Mouse (Mus musculus) CH12.LX (cell line): ENCODE measurements around the gene Trp53i13. TPM values are rescaled to one million over a fixed set of nuclear protein-coding genes. Genes with fewer than 3 reads are reported as not detected.

Source experiments
- DNase-seq: peaks from one replicate; pipeline ENCODE4 v3.0.0-alpha.2; 2013; ENCODE audit errors: extremely low read depth
- H3K27ac ChIP-seq: 2 replicates; pipeline ENCODE4 v1.5.1; 2012; ENCODE audit warnings: low read depth, mild to moderate bottlenecking, control low read depth, moderate library complexity; ENCODE audit not compliant: insufficient read depth
- H3K27me3 ChIP-seq: replicated peaks from 2 replicates; pipeline ENCODE3; 2012; ENCODE audit warnings: inconsistent platforms
- H3K36me3 ChIP-seq, 2 experiments: replicated peaks in 1 of 2; 2 replicates each; pipeline versions ENCODE3 to v1.6.1; 2012; ENCODE audit warnings: inconsistent platforms in 1 of 2, low read length in 1 of 2, mild to moderate bottlenecking in 1 of 2, mixed read lengths in 1 of 2, moderate library complexity in 1 of 2; ENCODE audit not compliant: control insufficient read depth in 1 of 2, insufficient read depth in 1 of 2
- H3K4me1 ChIP-seq, 2 experiments: 2 replicates each; pipeline ENCODE4 v1.6.1; 2012; ENCODE audit warnings: inconsistent platforms in 1 of 2, moderate library complexity in 1 of 2; ENCODE audit not compliant: insufficient read depth in 2 of 2, control insufficient read depth in 1 of 2
- H3K4me2 ChIP-seq: 2 replicates; pipeline ENCODE4 v1.6.1; 2012; ENCODE audit warnings: low read depth, mild to moderate bottlenecking, control low read depth; ENCODE audit not compliant: poor library complexity, insufficient read depth, severe bottlenecking
- H3K4me3 ChIP-seq, 3 experiments: fragments of 150-350 bp in 1 of 3; sonication (generic) in 1 of 3; replicated peaks in 1 of 3; 2 replicates each; pipeline versions ENCODE3 to v1.5.1; 2011 to 2012; ENCODE audit warnings: low read depth in 2 of 3, low read length in 2 of 3, mild to moderate bottlenecking in 2 of 3, moderate library complexity in 2 of 3, control low read depth in 1 of 3, improper control_type of control experiment in 1 of 3, inconsistent platforms in 1 of 3, mixed read lengths in 1 of 3; ENCODE audit not compliant: poor library complexity in 1 of 3
- H3K79me2 ChIP-seq: replicated peaks from 2 replicates; pipeline ENCODE4 v1.6.1; 2012; ENCODE audit warnings: mild to moderate bottlenecking, moderate library complexity; ENCODE audit not compliant: control insufficient read depth, poor library complexity, insufficient read depth, severe bottlenecking; ENCODE audit errors: extremely low read depth
- H3K9ac ChIP-seq: 2 replicates; pipeline ENCODE4 v1.6.1; 2012; ENCODE audit warnings: low read depth, mild to moderate bottlenecking, control low read depth, moderate library complexity; ENCODE audit not compliant: insufficient read depth
- H3K9me3 ChIP-seq: replicated peaks from 2 replicates; pipeline ENCODE3; 2012; ENCODE audit warnings: low read length, inconsistent platforms, mixed read lengths
- CHD2 ChIP-seq: IDR thresholded peaks from 2 replicates; pipeline ENCODE4 v1.6.1; 2011; ENCODE audit warnings: low read length, improper control_type of control experiment
- CTCF ChIP-seq, 2 experiments: IDR thresholded peaks in 1 of 2; conservative IDR thresholded peaks in 1 of 2; 2 replicates each; pipeline ENCODE4 v1.5.1; 2011 to 2012; ENCODE audit warnings: low read depth in 2 of 2, low read length in 2 of 2, improper control_type of control experiment in 1 of 2, inconsistent platforms in 1 of 2, mild to moderate bottlenecking in 1 of 2, moderate library complexity in 1 of 2
- E2F4 ChIP-seq: IDR thresholded peaks from 2 replicates; pipeline ENCODE4 v1.6.1; 2011; ENCODE audit warnings: low read depth, low read length, improper control_type of control experiment; ENCODE audit not compliant: insufficient replicate concordance
- ELF1 ChIP-seq: IDR thresholded peaks from 2 replicates; pipeline ENCODE4 v1.6.1; 2014; ENCODE audit warnings: low read depth, mild to moderate bottlenecking, inconsistent platforms, low read length, improper control_type of control experiment
- EP300 ChIP-seq: IDR thresholded peaks from 2 replicates; pipeline ENCODE4 v1.6.1; 2011; ENCODE audit warnings: low read length, improper control_type of control experiment
- GABPA ChIP-seq: IDR thresholded peaks from 2 replicates; pipeline ENCODE4 v1.6.1; 2012; ENCODE audit warnings: low read depth, low read length, improper control_type of control experiment, inconsistent platforms; ENCODE audit not compliant: insufficient replicate concordance
- HCFC1 ChIP-seq: IDR thresholded peaks from 2 replicates; pipeline ENCODE4 v1.6.1; 2012; ENCODE audit warnings: low read depth, mild to moderate bottlenecking, inconsistent platforms, low read length, improper control_type of control experiment
- IRF4 ChIP-seq: IDR thresholded peaks from 2 replicates; pipeline ENCODE4 v1.6.1; 2014; ENCODE audit warnings: low read depth, mild to moderate bottlenecking, inconsistent platforms, low read length, improper control_type of control experiment
- JUN ChIP-seq: IDR thresholded peaks from 2 replicates; pipeline ENCODE4 v1.6.1; 2011; ENCODE audit warnings: low read depth, mild to moderate bottlenecking, low read length, improper control_type of control experiment, moderate library complexity; ENCODE audit not compliant: insufficient read depth
- MAZ ChIP-seq: IDR thresholded peaks from 2 replicates; pipeline ENCODE4 v1.6.1; 2012; ENCODE audit warnings: low read depth, mild to moderate bottlenecking, inconsistent platforms, low read length, improper control_type of control experiment, moderate library complexity
- MEF2A ChIP-seq: IDR thresholded peaks from 2 replicates; pipeline ENCODE4 v1.6.1; 2014; ENCODE audit warnings: low read depth, mild to moderate bottlenecking, inconsistent platforms, low read length, improper control_type of control experiment, borderline replicate concordance
- MXI1 ChIP-seq: IDR thresholded peaks from 2 replicates; pipeline ENCODE4 v1.6.1; 2011; ENCODE audit warnings: mild to moderate bottlenecking, low read depth, low read length, improper control_type of control experiment
- PAX5 ChIP-seq: IDR thresholded peaks from 2 replicates; pipeline ENCODE4 v1.6.1; 2012; ENCODE audit warnings: low read length, inconsistent platforms, mixed read lengths
- POLR2AphosphoS2 ChIP-seq: IDR thresholded peaks from 2 replicates; pipeline ENCODE4 v1.6.1; 2011; ENCODE audit warnings: low read depth, low read length, improper control_type of control experiment
- RAD21 ChIP-seq: IDR thresholded peaks from 2 replicates; pipeline ENCODE4 v1.6.1; 2011; ENCODE audit warnings: low read depth, mild to moderate bottlenecking, low read length, improper control_type of control experiment, moderate library complexity
- SIN3A ChIP-seq: IDR thresholded peaks from 2 replicates; pipeline ENCODE4 v1.6.1; 2012; ENCODE audit warnings: low read length, improper control_type of control experiment, inconsistent platforms
- SMC3 ChIP-seq: IDR thresholded peaks from 2 replicates; pipeline ENCODE4 v1.6.1; 2011; ENCODE audit warnings: low read depth, low read length, improper control_type of control experiment
- UBTF ChIP-seq: IDR thresholded peaks from 2 replicates; pipeline ENCODE4 v1.6.1; 2012; ENCODE audit warnings: low read depth, mild to moderate bottlenecking, inconsistent platforms, low read length, improper control_type of control experiment, moderate library complexity
- ZKSCAN1 ChIP-seq: IDR thresholded peaks from 2 replicates; pipeline ENCODE4 v1.6.1; 2012; ENCODE audit warnings: low read depth, inconsistent platforms, low read length, improper control_type of control experiment, borderline replicate concordance
- ZMIZ1 ChIP-seq: IDR thresholded peaks from 2 replicates; pipeline ENCODE4 v1.6.1; 2012; ENCODE audit warnings: low read depth, mild to moderate bottlenecking, inconsistent platforms, low read length, improper control_type of control experiment
- ZNF384 ChIP-seq: IDR thresholded peaks from 2 replicates; pipeline ENCODE4 v1.6.1; 2012; ENCODE audit warnings: low read depth, low read length, improper control_type of control experiment, inconsistent platforms
- dilution Hi-C: fragments of 300-500 bp; cut with MboI; formaldehyde crosslinking; loops from 2 replicates; pipeline ENCODE4 v1.14.3; 2020; ENCODE audit warnings: low sequenced_read_pairs; ENCODE audit not compliant: extremely low pct_unique_long_range_greater_than_20kb, extremely low pct_ligation_motif_present
- in situ Hi-C: fragments of 300-500 bp; cut with MboI; formaldehyde crosslinking; loops from 3 replicates; pipeline ENCODE4 v1.14.3; 2019; ENCODE audit warnings: low sequenced_read_pairs, low pct_ligation_motif_present, low pct_unique_long_range_greater_than_20kb, mixed read lengths
- polyA plus RNA-seq: library from polyadenylated mRNA; unstranded; fragments of >175 nt; gene quantifications from 2 replicates; pipeline ENCODE4 v1.2.1, GENCODE M21; 2012; ENCODE audit warnings: low read depth; ENCODE audit not compliant: insufficient read length
- total RNA-seq, 2 experiments: library from RNA; depleted of rRNA; stranded (reverse); fragments of 300-350 nt in 1 of 2; fragments of >200 nt in 1 of 2; gene quantifications; 2 replicates each; pipeline ENCODE4 v1.2.3; 2012 to 2014

Trp53i13 gene
- total and polyA plus RNA-seq, 3 experiments: 6.7 to 12.8 (median 12.6) TPM

- DNase-seq: no peak
- Histone ChIP-seq H3K4me3 (no peak overlapping the region), H3K79me2 (peaks cover 34% of the 10 kb centered on the region), H3K4me2 (no peak overlapping the region), H3K9me3 (no peaks in the 10 kb centered on the region), H3K4me1 (peaks cover 19 to 62% of the 10 kb centered on the region in 2 experiments), H3K27ac (no peak overlapping the region), H3K36me3 (peaks cover 14 to 44% of the 10 kb centered on the region in 2 experiments), H3K9ac (no peak overlapping the region), H3K27me3 (peaks cover 5% of the 10 kb centered on the region)
- dilution Hi-C loops: no loop called here
- TF ChIP-seq SIN3A: no peak
- TF ChIP-seq ZMIZ1: no peak
- no peak for TF ChIP-seq E2F4
- TF ChIP-seq RAD21: no peak
- TF ChIP-seq HCFC1: no peak
- no peak for TF ChIP-seq PAX5
- no peak for TF ChIP-seq GABPA
- no peak for TF ChIP-seq MXI1
- no peak for TF ChIP-seq CHD2
- no peak for TF ChIP-seq MAZ
- TF ChIP-seq ZNF384: no peak
- no peak for TF ChIP-seq ZKSCAN1
- no peak for TF ChIP-seq JUN
- no peak for TF ChIP-seq POLR2AphosphoS2
- no peak for TF ChIP-seq CTCF (conservative IDR thresholded peaks at IDR 0.05 in 1 of 2, IDR thresholded peaks at IDR 0.05 in 1 of 2; ENCODE audit: low read depth in 2 of 2, low read length in 2 of 2)
- no peak for TF ChIP-seq UBTF
- TF ChIP-seq IRF4: no peak
- no peak for TF ChIP-seq EP300
- no peak for TF ChIP-seq SMC3
- TF ChIP-seq MEF2A: no peak
- in situ Hi-C loops: loop anchor here (5.0 kb wide), 1 partner anchor 127 kb away; no protein-coding TSS in a partner anchor
Observed at GRCm38 (mm10) chr11:77495507-77495906, 20.3 kb downstream of the Trp53i13 start.

GRCm38 (mm10) chr11:77494782-77495181, 21.0 kb downstream of the Trp53i13 start:
- Histone ChIP-seq H3K9me3 (no peaks in the 10 kb centered on the region), H3K4me1 (peaks cover 19 to 66% of the 10 kb centered on the region in 2 experiments), H3K36me3 (peaks cover 7 to 37% of the 10 kb centered on the region in 2 experiments), H3K79me2 (peaks cover 34% of the 10 kb centered on the region), H3K4me2 (peak overlapping the region; percentile 86), H3K27me3 (peaks cover 12% of the 10 kb centered on the region), H3K9ac (peak overlapping the region; percentile 95; the same call in 1 of the 2 replicates), H3K4me3 (peak overlapping the region; percentile 83 to 99 (median 84)), H3K27ac (no peak overlapping the region)
- in situ Hi-C loops (loop anchor here (5.0 kb wide), 1 partner anchor 128 kb away; no protein-coding TSS in a partner anchor), dilution Hi-C loops (no loop called here)
- no peak for DNase-seq
- no peak for TF ChIP-seq ELF1
